Mouse (Mus musculus) kidney, embryonic 15.5 days (tissue): ENCODE data around the gene Baat. TPM values are rescaled to one million over a fixed set of nuclear protein-coding genes. Genes with fewer than 3 reads are reported as not detected.

ENCODE experiments used
- polyA plus RNA-seq: library from polyadenylated mRNA; unstranded; fragments of >200 nt; fragmentation: Nextera tagmentation; extraction: Ambion mirVana; gene quantifications from 2 replicates; pipeline ENCODE4 v1.2.1, GENCODE M21; 2015

The Baat gene
- polyA plus RNA-seq, 1 experiment from 2014 or later = 0.16 TPM

Other genes starting within 250 kb of the Baat start
- gene Acnat2, start 98.4 kb downstream of the Baat start, polyA plus RNA-seq = 0.94 and 1.2 TPM in 2 replicates
- gene Acnat1, start 32.6 kb downstream of the Baat start, polyA plus RNA-seq = 0.27 and 0.94 TPM in 2 replicates
- 84.8 and 93.1 TPM in 2 replicates for gene Mrpl50, start 14.5 kb upstream of the Baat start, polyA plus RNA-seq
- 10.3 and 10.5 TPM in 2 replicates for gene Zfp189, start 14.6 kb upstream of the Baat start, polyA plus RNA-seq
- gene Aldob, start 43.0 kb upstream of the Baat start, polyA plus RNA-seq = 235 and 237 TPM in 2 replicates
- gene Tmem246, start 91.3 kb upstream of the Baat start, polyA plus RNA-seq = 19.6 and 21.9 TPM in 2 replicates
- gene Rnf20, start 125.4 kb upstream of the Baat start, polyA plus RNA-seq = 44.2 and 45.1 TPM in 2 replicates
- 0.05 and 0.12 TPM in 2 replicates for gene Ppp3r2, start 175.5 kb upstream of the Baat start, polyA plus RNA-seq